Mouse (Mus musculus) adrenal gland, postnatal 10 days (tissue): ENCODE measurements at regions not wholly inside any gene's neighbourhood (a gene's known extent, or its start where the extent isn't known, plus 50 kb on each side); places are given as distances from the start of the nearest gene placed in this dataset.

Experiments
- DNase-seq: peaks from one replicate; pipeline ENCODE4 v3.0.0; 2021; ENCODE audit warnings: mixed read lengths

GRCm38 (mm10) chr13:28573364-28573763 is 316.0 kb downstream of the Gm11361 start:
- DNase-seq, result no peak

GRCm38 (mm10) chr13:28572448-28572847 is 315.1 kb downstream of the Gm11361 start:
- DNase-seq, result no peak

- DNase-seq, result no peak
These were observed 314.4 kb downstream of the Gm11361 start for GRCm38 (mm10) chr13:28571716-28572115.

GRCm38 (mm10) chr13:28563585-28563984 is 306.3 kb downstream of the Gm11361 start:
- no peak for DNase-seq

GRCm38 (mm10) chr13:28560081-28560480 is 302.8 kb downstream of the Gm11361 start:
- DNase-seq, result no peak

GRCm38 (mm10) chr13:28557032-28557570 is 299.8 kb downstream of the Gm11361 start:
- DNase-seq, result no peak

GRCm38 (mm10) chr13:28556385-28556938 is 299.1 kb downstream of the Gm11361 start:
- DNase-seq, result no peak

- DNase-seq, result no peak
These were observed 297.0 kb downstream of the Gm11361 start for GRCm38 (mm10) chr13:28554143-28554830.

GRCm38 (mm10) chr13:28552974-28553750 is 295.8 kb downstream of the Gm11361 start:
- DNase-seq, result no peak

- no peak for DNase-seq
These were observed 294.2 kb downstream of the Gm11361 start for GRCm38 (mm10) chr13:28551555-28551954.

GRCm38 (mm10) chr13:28545797-28546196 is 288.5 kb downstream of the Gm11361 start:
- no peak for DNase-seq

- no peak for DNase-seq
These were observed 288.0 kb downstream of the Gm11361 start for GRCm38 (mm10) chr13:28545337-28545736.

- DNase-seq, result no peak
These were observed 287.5 kb downstream of the Gm11361 start for GRCm38 (mm10) chr13:28544819-28545180.

GRCm38 (mm10) chr13:28544003-28544818 is 286.9 kb downstream of the Gm11361 start:
- DNase-seq, result no peak

GRCm38 (mm10) chr13:28541607-28542006 is 284.3 kb downstream of the Gm11361 start:
- DNase-seq, result no peak

- DNase-seq, result no peak
These were observed 275.8 kb downstream of the Gm11361 start for GRCm38 (mm10) chr13:28533080-28533479.

- peak; percentile 84 for DNase-seq
These were observed 274.9 kb downstream of the Gm11361 start for GRCm38 (mm10) chr13:28532278-28532677.

- DNase-seq, result no peak
These were observed 274.2 kb downstream of the Gm11361 start for GRCm38 (mm10) chr13:28531534-28531999.

- DNase-seq, result no peak
These were observed 273.6 kb downstream of the Gm11361 start for GRCm38 (mm10) chr13:28530947-28531346.

- DNase-seq, result peak; percentile 23
These were observed 271.7 kb downstream of the Gm11361 start for GRCm38 (mm10) chr13:28528898-28529511.

GRCm38 (mm10) chr13:28526299-28526698 is 269.0 kb downstream of the Gm11361 start:
- peak; percentile 19 for DNase-seq

- no peak for DNase-seq
These were observed 267.1 kb downstream of the Gm11361 start for GRCm38 (mm10) chr13:28524411-28524810.
